ENCODE assay signal across 11 mouse cellular contexts in genomic region chr1:125481842-125482241, GRCm38 (mm10). TPM values are rescaled to one million over a fixed set of nuclear protein-coding genes. Genes with fewer than 3 reads are reported as not detected.
DNase-seq lines count a peak whose midpoint lies in the region; ATAC-seq and TF ChIP-seq lines count a peak whose summit lies in the region.
"Had no signal": no experiment of that assay in that cellular context is flagged by ENCODE, and none has a peak within 500 bp of the region (broad histone marks: within the 10 kb centered on the region; RNA-seq: fewer than 3 reads in every experiment).

No protein-coding gene starts in this region.

- peak; percentile 77; the same call in 1 of the 2 replicates for TF ChIP-seq EP300 in heart, postnatal 0 days (IDR thresholded peaks at IDR 0.05; ENCODE audit: low read depth)

- no peak overlapping the region for H3K4me2 ChIP-seq in heart, postnatal 0 days (ENCODE audit: low read depth, low read length)
- H3K4me2 ChIP-seq in embryonic facial prominence, embryonic 14.5 days (ENCODE audit: low read depth, low read length), result no peak overlapping the region
- H3K4me2 ChIP-seq in intestine, embryonic 15.5 days (replicated peaks), result peak overlapping the region; percentile 13; the same call in 1 of the 2 replicates

- H3K4me1 ChIP-seq in heart, postnatal 0 days (ENCODE audit: control insufficient read depth, insufficient read depth), result peaks cover 31% of the 10 kb centered on the region
- peaks cover 8% of the 10 kb centered on the region; the same call in 1 of the 2 replicates for H3K4me1 ChIP-seq in embryonic facial prominence, embryonic 14.5 days (ENCODE audit: control insufficient read depth, insufficient read depth, low read length)
- peaks cover 7% of the 10 kb centered on the region; the same call in 1 of the 2 replicates for H3K4me1 ChIP-seq in intestine, embryonic 15.5 days (replicated peaks)
- peaks cover 24% of the 10 kb centered on the region for H3K4me1 ChIP-seq in small intestine, adult 2 months (ENCODE audit: control insufficient read depth, insufficient read depth, insufficient read length, low read length)

- no peak overlapping the region for H3K9ac ChIP-seq in heart, postnatal 0 days (replicated peaks; ENCODE audit: low read depth, low read length)
- no peak overlapping the region for H3K9ac ChIP-seq in embryonic facial prominence, embryonic 14.5 days (ENCODE audit: low read depth, low read length)
- H3K9ac ChIP-seq in intestine, embryonic 15.5 days, result no peak overlapping the region

- no peaks in the 10 kb centered on the region for H3K27me3 ChIP-seq in heart, postnatal 0 days (ENCODE audit: control insufficient read depth, insufficient read depth, low read length)
- no peaks in the 10 kb centered on the region for H3K27me3 ChIP-seq in embryonic facial prominence, embryonic 14.5 days (replicated peaks; ENCODE audit: control insufficient read depth, insufficient read depth, low read length)
- no peaks in the 10 kb centered on the region for H3K27me3 ChIP-seq in intestine, embryonic 15.5 days (replicated peaks)
- H3K27me3 ChIP-seq in small intestine, adult 2 months (ENCODE audit: control insufficient read depth, insufficient read depth, low read length), result no peaks in the 10 kb centered on the region

- no peaks in the 10 kb centered on the region for H3K9me3 ChIP-seq in heart, postnatal 0 days (replicated peaks; ENCODE audit: control insufficient read depth, low read length)
- H3K9me3 ChIP-seq in embryonic facial prominence, embryonic 14.5 days (ENCODE audit: control insufficient read depth, low read length), result no peaks in the 10 kb centered on the region
- H3K9me3 ChIP-seq in intestine, embryonic 15.5 days, result no peaks in the 10 kb centered on the region

- H3K4me3 ChIP-seq in heart, postnatal 0 days (ENCODE audit: low read depth, low read length), result no peak overlapping the region
- H3K4me3 ChIP-seq in embryonic facial prominence, embryonic 14.5 days (ENCODE audit: low read depth, low read length), result no peak overlapping the region
- no peak overlapping the region for H3K4me3 ChIP-seq in intestine, embryonic 15.5 days (replicated peaks)
- H3K4me3 ChIP-seq in small intestine, adult 2 months (ENCODE audit: low read depth, low read length), result no peak overlapping the region

- peak overlapping the region; percentile 64 for H3K27ac ChIP-seq in heart, postnatal 0 days (ENCODE audit: low read depth)
- no peak overlapping the region for H3K27ac ChIP-seq in embryonic facial prominence, embryonic 14.5 days (replicated peaks; ENCODE audit: low read depth, low read length)
- peak overlapping the region; percentile 6; the same call in 1 of the 2 replicates for H3K27ac ChIP-seq in intestine, embryonic 15.5 days
- peak overlapping the region; percentile 48; the same call in 1 of the 2 replicates for H3K27ac ChIP-seq in small intestine, adult 2 months (ENCODE audit: insufficient read depth, low read depth, low read length)

- DNase-seq in heart, postnatal 0 days (ENCODE audit: low spot score), result peak; percentile 71
- DNase-seq in heart, postnatal 4 days, result no peak
- no peak for DNase-seq in embryonic facial prominence, embryonic 14.5 days (ENCODE audit: low spot score)
- DNase-seq in cerebellum, postnatal 10 days, result no peak
- DNase-seq in cerebellum, adult 11-12 months, result no peak
- DNase-seq: cerebellum, adult 11 months; kidney, adult 11 months; lung, adult 18-20 months had no signal

- no peak for TF ChIP-seq CTCF in heart, postnatal 0 days (IDR thresholded peaks at IDR 0.05; ENCODE audit: low read depth)
- no peak for TF ChIP-seq CTCF in small intestine, adult 2 months (IDR thresholded peaks at IDR 0.05; ENCODE audit: extremely low read depth, insufficient read length, insufficient replicate concordance, low read depth, low read length)

- peak; percentile 89 for ATAC-seq in heart, postnatal 0 days (ENCODE audit: insufficient read depth, low read depth)
- ATAC-seq in embryonic facial prominence, embryonic 14.5 days (ENCODE audit: low read depth), result 0 out of 2 replicates have a peak, but pooled peaks have one; percentile 45
- peak; percentile 94 for ATAC-seq in intestine, embryonic 15.5 days
- ATAC-seq: activated CD4-positive, CD25-positive, alpha-beta regulatory T cell, adult 4 months had no signal

- TF ChIP-seq POLR2A in small intestine, adult 2 months (IDR thresholded peaks at IDR 0.05; ENCODE audit: low read depth, low read length), result no peak

- H3K36me3 ChIP-seq in heart, postnatal 0 days (replicated peaks; ENCODE audit: control insufficient read depth, insufficient read depth, low read length), result no peaks in the 10 kb centered on the region
- no peaks in the 10 kb centered on the region for H3K36me3 ChIP-seq in embryonic facial prominence, embryonic 14.5 days (ENCODE audit: control insufficient read depth, insufficient read depth, low read length)
- no peaks in the 10 kb centered on the region for H3K36me3 ChIP-seq in intestine, embryonic 15.5 days
- no peaks in the 10 kb centered on the region for H3K36me3 ChIP-seq in small intestine, adult 2 months (ENCODE audit: control insufficient read depth, insufficient read depth, low read length)

RNA-seq across cellular contexts. Expression of gene Actr3, which starts 46.3 kb away (rescaled TPM):
- total RNA-seq in heart, postnatal 0 days (2014; rRNA removed; ENCODE audit: low replicate concordance), result 193 and 208 TPM in 2 replicates
- polyA plus RNA-seq in heart, postnatal 0 days (2015; fragmentation: Nextera tagmentation; extraction: Ambion mirVana), result 242 and 287 TPM in 2 replicates
- 100 to 1,000 TPM; 353 to 370 TPM for total RNA-seq in heart, postnatal 4 days (2021)
- 243 and 255 TPM in 2 replicates for polyA plus RNA-seq in embryonic facial prominence, embryonic 14.5 days (2014; fragmentation: Nextera tagmentation; extraction: Ambion mirVana)
- 342 and 356 TPM in 2 replicates for polyA plus RNA-seq in intestine, embryonic 15.5 days (2015; fragmentation: Nextera tagmentation; extraction: Ambion mirVana)
- 45.0 and 90.9 TPM in 2 replicates for polyA plus RNA-seq in small intestine, adult 2 months (2012; rRNA removed)
